Mouse (Mus musculus): ENCODE measurements around the gene Nicn1. TPM values are rescaled to one million over a fixed set of nuclear protein-coding genes. Genes with fewer than 3 reads are reported as not detected.
"Not testable (repeated sequence)": the region's sequence is repeated elsewhere in the genome, so short reads cannot be mapped to it uniquely, and the experiment has no call there.

Nicn1 gene
- polyA plus RNA-seq, 1 experiment from 2014 or later, result 41.0 TPM

- peaks cover 8% of the 10 kb centered on the region; the same call in 1 of the 2 replicates for H3K4me1 ChIP-seq
- no peaks in the 10 kb centered on the region for H3K9me3 ChIP-seq (replicated peaks)
- no peaks in the 10 kb centered on the region for H3K36me3 ChIP-seq
- H3K4me3 ChIP-seq (replicated peaks), result no peak overlapping the region
- peak; percentile 64 for ATAC-seq (replicated peaks; ENCODE audit: low FRiP score)
- WGBS, result 13% methylated on average over 6 of the region's 6 CpGs
- no peaks in the 10 kb centered on the region for H3K27me3 ChIP-seq
- H3K27ac ChIP-seq, result no peak overlapping the region
- H3K4me2 ChIP-seq, result no peak overlapping the region
- no peak overlapping the region for H3K9ac ChIP-seq
Observed at GRCm38 (mm10) chr9:108284410-108284809, 5.8 kb upstream of the Nicn1 start.

GRCm38 (mm10) chr9:108287526-108288238 lies 2.5 kb upstream of the Nicn1 start:
- WGBS, result 90% methylated on average over 4 of the region's 6 CpGs
- H3K27ac ChIP-seq; H3K9ac ChIP-seq; H3K27me3 ChIP-seq; H3K4me3 ChIP-seq (replicated peaks); H3K36me3 ChIP-seq; H3K9me3 ChIP-seq (replicated peaks); ATAC-seq (replicated peaks; ENCODE audit: low FRiP score); H3K4me2 ChIP-seq; H3K4me1 ChIP-seq: not testable (repeated sequence)

- no peak overlapping the region for H3K9ac ChIP-seq
- 62% methylated on average over 2 of the region's 2 CpGs for WGBS
- H3K4me2 ChIP-seq, result peak overlapping the region; percentile 69
Observed at GRCm38 (mm10) chr9:108289347-108289746, 882 bp upstream of the Nicn1 start.

GRCm38 (mm10) chr9:108290773-108291172 lies 544 bp downstream of the Nicn1 start:
- H3K9ac ChIP-seq, result peak overlapping the region; percentile 52
- H3K4me3 ChIP-seq (replicated peaks), result peak overlapping the region; percentile 61
- peaks cover 7% of the 10 kb centered on the region for H3K4me1 ChIP-seq
- H3K36me3 ChIP-seq, result peaks cover 19% of the 10 kb centered on the region
- H3K27me3 ChIP-seq, result no peaks in the 10 kb centered on the region
- H3K9me3 ChIP-seq (replicated peaks), result no peaks in the 10 kb centered on the region
- H3K27ac ChIP-seq, result peak overlapping the region; percentile 52; the same call in 1 of the 2 replicates
- peak overlapping the region; percentile 69 for H3K4me2 ChIP-seq
- ATAC-seq (replicated peaks; ENCODE audit: low FRiP score), result no peak
- 41% methylated on average over 6 of the region's 6 CpGs for WGBS

More at GRCm38 (mm10) chr9:108289347-108289746, 882 bp upstream of the Nicn1 start:
- Histone ChIP-seq H3K4me3 (replicated peaks) (peak overlapping the region; percentile 61), H3K4me1 (peaks cover 7% of the 10 kb centered on the region), H3K36me3 (peaks cover 7% of the 10 kb centered on the region), H3K9me3 (replicated peaks) (no peaks in the 10 kb centered on the region), H3K27me3 (no peaks in the 10 kb centered on the region), H3K27ac (0 out of 2 replicates have a peak overlapping the region, but pooled peaks have one; percentile 89)
- ATAC-seq (replicated peaks; ENCODE audit: low FRiP score), result no peak

- peak within 1 kb of the TSS; percentile 42 for H3K9ac ChIP-seq
- H3K4me2 ChIP-seq, result peak within 1 kb of the TSS; percentile 55
- H3K27me3 ChIP-seq, result no peaks in the 10 kb centered on the region
- H3K36me3 ChIP-seq, result peaks cover 38% of the 10 kb centered on the region
- peaks cover 25% of the 10 kb centered on the region for H3K4me1 ChIP-seq
- H3K4me3 ChIP-seq (replicated peaks), result peak within 1 kb of the TSS; percentile 42
- peak; percentile 91 for ATAC-seq (replicated peaks; ENCODE audit: low FRiP score)
- peak within 1 kb of the TSS; percentile 88 for H3K27ac ChIP-seq
- 18% methylated on average over 18 of the region's 18 CpGs for WGBS
- H3K9me3 ChIP-seq (replicated peaks), result no peaks in the 10 kb centered on the region
Observed at GRCm38 (mm10) chr9:108296453-108297355, 6.5 kb downstream of the Nicn1 start, which contains the start of gene Amt. Amt (plus strand) TSS chr9:108296853.

- no peaks in the 10 kb centered on the region for H3K9me3 ChIP-seq (replicated peaks)
- H3K4me2 ChIP-seq, result no peak overlapping the region
- H3K4me1 ChIP-seq, result peaks cover 21% of the 10 kb centered on the region
- H3K36me3 ChIP-seq, result peaks cover 43% of the 10 kb centered on the region
- no peak overlapping the region for H3K27ac ChIP-seq
- ATAC-seq (replicated peaks; ENCODE audit: low FRiP score), result no peak
- H3K9ac ChIP-seq, result no peak overlapping the region
- 74% methylated on average over 3 of the region's 3 CpGs for WGBS
- no peak overlapping the region for H3K4me3 ChIP-seq (replicated peaks)
- H3K27me3 ChIP-seq, result no peaks in the 10 kb centered on the region
Observed at GRCm38 (mm10) chr9:108301853-108302252, 11.6 kb downstream of the Nicn1 start.

- Histone ChIP-seq H3K27me3 (no peaks in the 10 kb centered on the region), H3K4me2 (peak overlapping the region; percentile 82), H3K36me3 (peaks cover 37% of the 10 kb centered on the region), H3K4me1 (peaks cover 32% of the 10 kb centered on the region), H3K4me3 (replicated peaks) (peak overlapping the region; percentile 94), H3K27ac (no peak overlapping the region), H3K9me3 (replicated peaks) (no peaks in the 10 kb centered on the region), H3K9ac (peak overlapping the region; percentile 85)
- WGBS, result 86% methylated on average over 4 of the region's 4 CpGs
- ATAC-seq (replicated peaks; ENCODE audit: low FRiP score), result no peak
Observed at GRCm38 (mm10) chr9:108304716-108305115, 14.5 kb downstream of the Nicn1 start.

- H3K4me3 ChIP-seq (replicated peaks), result peak overlapping the region; percentile 94
- peaks cover 35% of the 10 kb centered on the region for H3K36me3 ChIP-seq
- peaks cover 36% of the 10 kb centered on the region for H3K4me1 ChIP-seq
- 4% methylated on average over 1 of the region's 1 CpGs for WGBS
- H3K9me3 ChIP-seq (replicated peaks), result no peaks in the 10 kb centered on the region
- no peak for ATAC-seq (replicated peaks; ENCODE audit: low FRiP score)
- H3K27ac ChIP-seq, result peak overlapping the region; percentile 100
- H3K27me3 ChIP-seq, result no peaks in the 10 kb centered on the region
- peak overlapping the region; percentile 82 for H3K4me2 ChIP-seq
- H3K9ac ChIP-seq, result peak overlapping the region; percentile 85
Observed at GRCm38 (mm10) chr9:108305170-108305569, 14.9 kb downstream of the Nicn1 start.

- Histone ChIP-seq H3K4me3 (replicated peaks) (peak within 1 kb of the TSS; percentile 94), H3K4me2 (peak within 1 kb of the TSS; percentile 82), H3K36me3 (peaks cover 29% of the 10 kb centered on the region), H3K27ac (peak within 1 kb of the TSS; percentile 100), H3K9ac (peak within 1 kb of the TSS; percentile 99), H3K9me3 (replicated peaks) (no peaks in the 10 kb centered on the region), H3K4me1 (peaks cover 41% of the 10 kb centered on the region), H3K27me3 (no peaks in the 10 kb centered on the region)
- peak; percentile 98 for ATAC-seq (replicated peaks; ENCODE audit: low FRiP score)
- under 1% methylated on average over 81 of the region's 81 CpGs for WGBS
Observed at GRCm38 (mm10) chr9:108305629-108306520, 15.6 kb downstream of the Nicn1 start, which contains the start of the genes Rhoa and Tcta. Rhoa (plus strand) TSS chr9:108306129. Tcta (minus strand) TSS chr9:108306160.

GRCm38 (mm10) chr9:108306571-108306980 lies 16.3 kb downstream of the Nicn1 start:
- no peaks in the 10 kb centered on the region for H3K27me3 ChIP-seq
- H3K4me1 ChIP-seq, result peaks cover 43% of the 10 kb centered on the region
- peaks cover 24% of the 10 kb centered on the region for H3K36me3 ChIP-seq
- H3K9me3 ChIP-seq (replicated peaks), result no peaks in the 10 kb centered on the region
- H3K4me2 ChIP-seq, result peak overlapping the region; percentile 64
- peak overlapping the region; percentile 99 for H3K9ac ChIP-seq
- H3K27ac ChIP-seq, result peak overlapping the region; percentile 100
- WGBS, result 1% methylated on average over 51 of the region's 51 CpGs
- peak overlapping the region; percentile 94 for H3K4me3 ChIP-seq (replicated peaks)
- peak; percentile 88 for ATAC-seq (replicated peaks; ENCODE audit: low FRiP score)

Data from kidney, embryonic 15.5 days (tissue).